In the genomic region with DNA sequence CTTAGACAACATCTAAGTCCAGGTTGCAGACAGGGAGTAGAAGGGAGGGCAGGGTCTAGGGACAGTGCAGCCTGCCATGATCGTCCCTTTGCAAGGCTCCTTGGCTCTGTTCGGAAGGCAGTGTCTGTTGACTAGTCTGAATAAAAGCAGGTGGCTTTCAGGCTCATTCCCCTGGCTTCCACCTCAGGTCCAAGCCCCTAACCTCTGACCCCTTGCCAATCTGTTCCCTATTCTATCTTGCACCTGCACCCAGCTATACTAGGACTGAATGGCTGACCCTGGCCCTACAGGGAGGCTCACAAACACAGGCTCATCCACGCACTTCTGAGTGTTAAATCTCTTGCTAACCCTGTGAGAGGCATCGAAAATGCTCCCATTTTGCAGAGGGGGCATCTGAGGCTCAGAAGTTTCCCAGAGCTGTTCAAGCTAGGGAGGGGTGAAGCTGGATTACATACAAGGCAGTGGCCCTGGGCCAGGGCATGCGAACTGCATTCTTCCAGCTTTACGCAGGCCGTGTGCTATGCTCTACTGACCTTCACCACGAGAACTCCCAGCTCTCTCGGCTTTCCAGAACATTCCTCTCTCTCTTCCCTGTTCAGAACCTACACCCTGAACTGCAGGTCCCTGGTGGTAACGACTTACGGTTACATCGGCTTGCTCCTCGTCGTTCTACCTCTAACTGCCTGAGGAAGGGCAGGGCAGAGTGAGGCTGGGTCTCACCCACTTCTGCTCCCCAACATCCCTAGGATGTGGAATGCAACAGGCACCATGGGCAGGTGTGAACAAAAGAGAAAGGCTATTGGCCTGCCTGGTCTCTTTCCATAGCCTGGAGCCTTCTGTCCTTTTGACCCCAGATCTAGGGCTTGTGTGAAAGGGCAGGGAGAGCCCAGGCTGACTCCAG, we compare ENCODE assay signal across 10 mouse cellular contexts. TPM values are rescaled to one million over a fixed set of nuclear protein-coding genes. Genes with fewer than 3 reads are reported as not detected.
DNase-seq lines count a peak whose midpoint lies in the region; ATAC-seq and TF ChIP-seq lines count a peak whose summit lies in the region.
"Had no signal": no experiment of that assay in that cellular context is flagged by ENCODE, and none has a peak within 500 bp of the region (broad histone marks: within the 10 kb centered on the region; RNA-seq: fewer than 3 reads in every experiment).

No protein-coding gene starts in this region.

- in situ Hi-C loops in Patski (cut with MboI; ENCODE audit: low pct_unique_long_range_greater_than_20kb), result no loop called here

- POLR2A ChIA-PET in Patski (lab: Charles Lee), result interaction anchor here (0.6 to 0.8 kb wide), 2 partner anchors 13 kb away, joined by 3 to 6 read pairs; no protein-coding TSS in a partner anchor

- CTCF ChIA-PET in Patski (lab: Charles Lee), result interaction anchor here (1.0 to 1.9 kb wide), 2 partner anchors 8 to 35 kb away, joined by 3 to 5 read pairs; no protein-coding TSS in a partner anchor

- peak; percentile 61 for DNase-seq in gastrocnemius, postnatal 14 days
- DNase-seq in gastrocnemius, postnatal 36 days, result no peak
- peak; percentile 75 for DNase-seq in Patski (ENCODE audit: low read depth, low spot score)
- peak; percentile 49 for DNase-seq in gastrocnemius, postnatal 25 days
- DNase-seq in kidney, postnatal 10 days, result peak; percentile 67
- no peak for DNase-seq in spleen, postnatal 36 days (ENCODE audit: low spot score in 2 of 2)
- no peak for DNase-seq in retina, postnatal 1 day
- DNase-seq in embryo, embryonic 10.5 days (ENCODE audit: low spot score), result no peak

- ATAC-seq in Patski, result peak; percentile 37

- H3K27me3 ChIP-seq in Patski, result no peaks in the 10 kb centered on the region
- H3K27me3 ChIP-seq: embryonic facial prominence, embryonic 12.5 days; liver, embryonic 15.5 days had no signal

- intact Hi-C loops in gastrocnemius, postnatal 14 days (cut with DNase I; ENCODE audit: low total_unique reads), result no loop called here
- intact Hi-C loops in gastrocnemius, postnatal 36 days (cut with DNase I), result no loop called here

- TF ChIP-seq CTCF in Patski (IDR thresholded peaks at IDR 0.05), result no peak

RNA-seq across cellular contexts. Expression of gene Soga1, which starts 13.8 kb away (rescaled TPM):
- 10 to 100 TPM; 11.1 to 12.2 TPM for total RNA-seq in gastrocnemius, postnatal 14 days (2021)
- total RNA-seq in gastrocnemius, postnatal 36 days (2021), result 1 to 10 TPM; 3.9 to 4.1 TPM
- 35.3 TPM for polyA plus RNA-seq in Patski (2021)
- total RNA-seq in gastrocnemius, postnatal 25 days (2021), result 1 to 10 TPM; 4.5 to 5.0 TPM

RNA-seq across cellular contexts. Expression of gene Tldc2, which starts 21.6 kb away (rescaled TPM):
- total RNA-seq in gastrocnemius, postnatal 14 days (2021), result not detected
- total RNA-seq in gastrocnemius, postnatal 36 days (2021), result not detected
- polyA plus RNA-seq in Patski (2021), result 0.33 TPM
- not detected for total RNA-seq in gastrocnemius, postnatal 25 days (2021)
- polyA plus RNA-seq: embryonic facial prominence, embryonic 12.5 days; liver, embryonic 15.5 days had no signal

RNA-seq across cellular contexts. Expression of gene Dsn1, which starts 58.3 kb away (rescaled TPM):
- total RNA-seq in gastrocnemius, postnatal 14 days (2021), result 1 to 10 TPM; 2.7 to 3.5 TPM
- 1 to 10 TPM; 1.2 to 1.3 TPM for total RNA-seq in gastrocnemius, postnatal 36 days (2021)
- 27.2 TPM for polyA plus RNA-seq in Patski (2021)
- 1 to 10 TPM; 1.2 to 1.9 TPM for total RNA-seq in gastrocnemius, postnatal 25 days (2021)

Comparison
In these comparisons a context has a peak if more than half of its experiments do, and no peak if none do; other contexts are left out.
1. DNase-seq: peak in gastrocnemius, postnatal 14 days (single experiment), Patski (single experiment), gastrocnemius, postnatal 25 days (single experiment) and kidney, postnatal 10 days (single experiment); none in gastrocnemius, postnatal 36 days (0 of 2), spleen, postnatal 36 days (0 of 2), retina, postnatal 1 day (single experiment) and embryo, embryonic 10.5 days (single experiment).